Mouse (Mus musculus) myocyte (in vitro differentiated cells): ENCODE results near the gene Pram1. TPM values are rescaled to one million over a fixed set of nuclear protein-coding genes. Genes with fewer than 3 reads are reported as not detected.
A peak's percentile ranks its signal among the peaks of the same experiment; 100 is the strongest.

Experiments
- H3K27me3 ChIP-seq: one replicate; pipeline ENCODE4 v1.6.1; 2011; ENCODE audit not compliant: control insufficient read depth, insufficient read depth, insufficient read length
- H3K36me3 ChIP-seq: one replicate; pipeline ENCODE4 v1.6.1; 2011; ENCODE audit not compliant: control insufficient read depth, insufficient read depth
- H3K4me2 ChIP-seq: one replicate; pipeline ENCODE4 v1.6.1; 2011; ENCODE audit warnings: low read depth, control low read depth
- H3K4me3 ChIP-seq: one replicate; pipeline ENCODE4 v1.5.1; 2011; ENCODE audit warnings: mild to moderate bottlenecking, control low read depth, moderate library complexity
- H3K79me2 ChIP-seq: one replicate; pipeline ENCODE4 v1.6.1; 2011; ENCODE audit not compliant: control insufficient read depth, insufficient read depth
- H3ac ChIP-seq: one replicate; pipeline ENCODE4 v1.6.1; 2011; ENCODE audit not compliant: control insufficient read depth, insufficient read length
- CEBPB ChIP-seq: IDR thresholded peaks from 2 replicates; pipeline ENCODE4 v1.6.1; 2011; ENCODE audit warnings: mild to moderate bottlenecking, moderate library complexity; ENCODE audit not compliant: poor library complexity, insufficient read depth, severe bottlenecking
- E2F4 ChIP-seq: IDR thresholded peaks from one replicate; pipeline ENCODE4 v1.6.1; 2011; ENCODE audit warnings: mild to moderate bottlenecking, control low read depth, moderate library complexity; ENCODE audit not compliant: insufficient read depth
- POLR2A ChIP-seq: IDR thresholded peaks from one replicate; pipeline ENCODE4 v1.6.1; 2011; ENCODE audit warnings: low read depth, mild to moderate bottlenecking, control low read depth, moderate library complexity; ENCODE audit not compliant: insufficient read length
- POLR2AphosphoS2 ChIP-seq: IDR thresholded peaks from one replicate; pipeline ENCODE4 v1.6.1; 2011; ENCODE audit warnings: low read depth, control low read depth; ENCODE audit not compliant: insufficient read length
- REST ChIP-seq: IDR thresholded peaks from one replicate; pipeline ENCODE4 v1.6.1; 2011; ENCODE audit warnings: mild to moderate bottlenecking, control low read depth, moderate library complexity; ENCODE audit not compliant: insufficient read depth, insufficient read length
- SRF ChIP-seq: IDR thresholded peaks from one replicate; pipeline ENCODE4 v1.6.1; 2011; ENCODE audit warnings: low read depth; ENCODE audit not compliant: control insufficient read depth, insufficient read length
- TCF12 ChIP-seq: IDR thresholded peaks from one replicate; pipeline ENCODE4 v1.6.1; 2011; ENCODE audit warnings: mild to moderate bottlenecking, control low read depth; ENCODE audit not compliant: poor library complexity, insufficient read depth, severe bottlenecking
- TCF3 ChIP-seq: IDR thresholded peaks from one replicate; pipeline ENCODE4 v1.6.1; 2011; ENCODE audit warnings: low read depth, control low read depth; ENCODE audit not compliant: insufficient read length
- USF1 ChIP-seq: IDR thresholded peaks from one replicate; pipeline ENCODE4 v1.6.1; 2011; ENCODE audit warnings: low read depth, mild to moderate bottlenecking, control low read depth, moderate library complexity
- polyA plus RNA-seq: library from polyadenylated mRNA; unstranded; fragments of >200 nt; fragmentation: generic; extraction: Trizol; gene quantifications from one replicate; pipeline ENCODE4 v1.2.1, GENCODE M21; 2012; ENCODE audit warnings: missing spikeins

The Pram1 gene
- polyA plus RNA-seq, 1 experiment = 0.41 TPM

DNA sequence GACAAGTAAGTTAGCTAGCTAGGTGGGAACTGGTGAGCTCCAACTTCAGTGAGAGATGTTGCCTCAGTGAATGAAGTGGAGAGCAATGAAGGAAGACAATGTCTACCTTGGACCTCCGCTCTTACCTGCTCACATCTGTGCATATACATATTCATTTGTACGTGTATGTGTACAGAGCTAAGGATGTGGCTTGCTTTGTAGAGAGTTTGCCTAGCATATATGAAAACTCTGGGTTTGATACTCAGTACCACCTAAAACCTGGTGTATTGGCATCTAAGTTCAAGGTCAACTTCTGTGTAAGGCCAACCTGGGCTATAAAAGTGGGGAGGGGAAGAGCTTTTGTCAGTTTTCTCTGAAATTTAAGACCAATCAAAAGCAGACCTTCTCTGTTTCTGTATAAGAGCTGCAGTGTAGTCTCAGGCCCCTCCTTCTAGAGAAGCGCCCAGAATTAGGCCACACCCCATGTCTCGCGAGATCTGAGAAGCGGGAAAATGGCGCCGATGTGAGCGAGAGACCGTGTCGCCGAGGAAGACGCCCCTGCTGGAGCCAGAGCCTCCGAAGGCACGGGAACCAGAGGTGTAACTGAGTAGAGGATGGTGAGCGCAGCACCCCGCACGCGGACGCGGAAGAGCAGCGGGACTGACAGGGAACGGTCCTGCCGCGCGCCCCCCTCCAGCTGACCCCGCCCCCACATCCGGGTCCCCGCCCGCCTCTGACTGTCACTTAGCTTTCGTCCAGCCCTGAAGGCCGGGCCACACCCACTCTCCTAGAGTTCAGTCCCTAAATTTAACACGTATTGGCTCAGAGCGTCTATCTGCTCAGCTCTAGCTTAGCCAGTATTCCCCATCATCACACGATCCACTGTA, 9.0 kb upstream of the Pram1 start, which contains the start of gene Zfp414:
Gene Zfp414, plus strand, starts transcription at position 470 of the 866 bp plus-strand sequence.
- H3K79me2 ChIP-seq = peaks cover 7% of the 10 kb centered on the region
- H3K4me3 ChIP-seq = peak within 1 kb of the TSS; percentile 29
- peak within 1 kb of the TSS; percentile 89 for H3ac ChIP-seq
- H3K36me3 ChIP-seq = no peaks in the 10 kb centered on the region
- no peaks in the 10 kb centered on the region for H3K27me3 ChIP-seq
- H3K4me2 ChIP-seq = peak within 1 kb of the TSS; percentile 82
- TF ChIP-seq POLR2A = peak; percentile 68
- TF ChIP-seq REST = no peak
- no peak for TF ChIP-seq E2F4
- TF ChIP-seq POLR2AphosphoS2 = peak; percentile 83

GRCm38 (mm10) chr17:33629487-33630125, 8.2 kb upstream of the Pram1 start:
- peak overlapping the region; percentile 29 for H3K4me3 ChIP-seq
- no peaks in the 10 kb centered on the region for H3K36me3 ChIP-seq
- peaks cover 7% of the 10 kb centered on the region for H3K79me2 ChIP-seq
- H3K4me2 ChIP-seq = peak overlapping the region; percentile 82
- H3K27me3 ChIP-seq = no peaks in the 10 kb centered on the region
- peak overlapping the region; percentile 89 for H3ac ChIP-seq
- TF ChIP-seq USF1 (no peak), TCF3 (no peak), E2F4 (no peak), POLR2AphosphoS2 (no peak), CEBPB (no peak)

DNA sequence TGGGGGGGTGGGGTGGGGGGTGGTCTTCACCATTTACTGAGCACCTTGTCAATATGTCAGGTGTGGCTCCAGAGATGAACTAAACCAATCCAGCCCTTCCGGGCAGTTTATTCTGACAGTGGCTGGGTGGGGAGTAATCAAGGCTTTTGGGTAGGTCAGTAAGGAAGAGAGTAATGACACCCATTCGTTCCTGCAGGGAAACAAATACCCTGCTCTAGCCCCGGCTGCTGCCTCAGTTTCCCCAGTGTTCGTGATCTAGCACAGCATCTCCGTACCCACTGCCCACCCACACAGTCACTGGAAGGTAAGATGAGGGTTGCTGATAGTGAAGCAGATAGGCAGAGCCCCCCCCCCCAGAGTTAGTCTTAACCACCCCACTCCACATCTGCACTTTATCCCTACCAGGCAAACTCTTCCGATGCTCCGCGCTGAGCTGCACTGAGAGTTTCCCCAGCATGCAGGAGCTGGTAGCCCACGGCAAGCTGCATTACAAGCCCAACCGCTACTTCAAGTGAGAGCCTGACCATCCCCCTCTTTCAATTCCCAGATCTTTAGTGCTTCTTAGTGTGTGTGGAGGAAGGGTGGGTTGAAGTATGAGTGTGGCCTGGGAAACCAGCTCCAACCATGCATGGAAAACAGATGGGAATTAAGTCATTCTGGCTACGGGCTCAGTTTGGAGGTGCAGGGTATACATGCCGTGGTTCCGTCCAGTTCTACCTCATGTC, 7.5 kb upstream of the Pram1 start:
- no peaks in the 10 kb centered on the region for H3K27me3 ChIP-seq
- no peaks in the 10 kb centered on the region for H3K36me3 ChIP-seq
- peaks cover 7% of the 10 kb centered on the region for H3K79me2 ChIP-seq
- H3ac ChIP-seq = no peak overlapping the region
- TF ChIP-seq POLR2AphosphoS2 (peak; percentile 5), E2F4 (no peak)
- H3K4me2 ChIP-seq = no peak overlapping the region
- peak overlapping the region; percentile 29 for H3K4me3 ChIP-seq

GRCm38 (mm10) chr17:33631236-33631635, 6.6 kb upstream of the Pram1 start:
- Histone ChIP-seq H3K79me2 (peaks cover 7% of the 10 kb centered on the region), H3K27me3 (no peaks in the 10 kb centered on the region), H3K4me2 (no peak overlapping the region), H3K4me3 (no peak overlapping the region), H3K36me3 (no peaks in the 10 kb centered on the region), H3ac (no peak overlapping the region)
- TF ChIP-seq SRF (no peak), TCF12 (no peak), POLR2AphosphoS2 (peak; percentile 43)

- TF ChIP-seq POLR2AphosphoS2 (peak; percentile 64), TCF3 (no peak)
- Histone ChIP-seq H3ac (no peak overlapping the region), H3K36me3 (no peaks in the 10 kb centered on the region), H3K27me3 (no peaks in the 10 kb centered on the region), H3K79me2 (peaks cover 7% of the 10 kb centered on the region), H3K4me3 (no peak overlapping the region), H3K4me2 (no peak overlapping the region)
These were observed 6.1 kb upstream of the Pram1 start for GRCm38 (mm10) chr17:33631796-33632195.

- no peak overlapping the region for H3ac ChIP-seq
- peaks cover 8% of the 10 kb centered on the region for H3K36me3 ChIP-seq
These were observed 818 bp upstream of the Pram1 start for GRCm38 (mm10) chr17:33637038-33637437.

More at GRCm38 (mm10) chr17:33637038-33637437, 818 bp upstream of the Pram1 start:
- H3K4me2 ChIP-seq = no peak overlapping the region
- no peaks in the 10 kb centered on the region for H3K79me2 ChIP-seq
- no peak for TF ChIP-seq POLR2A
- no peak for TF ChIP-seq TCF12
- no peaks in the 10 kb centered on the region for H3K27me3 ChIP-seq
- no peak overlapping the region for H3K4me3 ChIP-seq
